Mouse (Mus musculus) MEL (cell line): Measurements from ENCODE around the gene Hspg2. TPM values are rescaled to one million over a fixed set of nuclear protein-coding genes. Genes with fewer than 3 reads are reported as not detected.
A peak's percentile ranks its signal among the peaks of the same experiment; 100 is the strongest.

Experiments
- DNase-seq: peaks from one replicate; pipeline ENCODE4 v3.0.0; 2011; ENCODE audit warnings: low read depth, low spot score
- H3K27ac ChIP-seq: 2 replicates; pipeline ENCODE4 v1.5.1; 2012; ENCODE audit warnings: low read depth, mild to moderate bottlenecking, control low read depth, low read length, moderate library complexity; ENCODE audit not compliant: control insufficient read depth
- H3K27me3 ChIP-seq, 2 experiments: fragments of 150-350 bp in 1 of 2; sonication (generic) in 1 of 2; 2 replicates each; pipeline ENCODE4 v1.6.1; 2012; ENCODE audit warnings: low read length in 2 of 2, mild to moderate bottlenecking in 2 of 2, improper control_type of control experiment in 1 of 2, moderate library complexity in 1 of 2; ENCODE audit not compliant: insufficient read depth in 2 of 2, control insufficient read depth in 1 of 2
- H3K36me3 ChIP-seq, 2 experiments: 2 replicates each; pipeline ENCODE4 v1.6.1; 2012 to 2014; ENCODE audit warnings: low read length in 2 of 2, improper control_type of control experiment in 1 of 2, inconsistent platforms in 1 of 2, mild to moderate bottlenecking in 1 of 2; ENCODE audit not compliant: insufficient read depth in 2 of 2, control insufficient read depth in 1 of 2
- H3K4me1 ChIP-seq, 2 experiments: fragments of 150-350 bp in 1 of 2; sonication (generic) in 1 of 2; 2 replicates each; pipeline ENCODE4 v1.6.1; 2012; ENCODE audit warnings: low read length in 2 of 2, improper control_type of control experiment in 1 of 2, mild to moderate bottlenecking in 1 of 2; ENCODE audit not compliant: insufficient read depth in 2 of 2, control insufficient read depth in 1 of 2
- H3K4me3 ChIP-seq, 2 experiments: fragments of 150-350 bp in 1 of 2; sonication (generic) in 1 of 2; 2 replicates each; pipeline ENCODE4 v1.5.1; 2012; ENCODE audit warnings: low read depth in 2 of 2, low read length in 2 of 2, mild to moderate bottlenecking in 2 of 2, moderate library complexity in 2 of 2, control low read depth in 1 of 2, improper control_type of control experiment in 1 of 2; ENCODE audit not compliant: control insufficient read depth in 1 of 2, insufficient read depth in 1 of 2
- H3K79me2 ChIP-seq: 2 replicates; pipeline ENCODE4 v1.6.1; 2012; ENCODE audit warnings: mild to moderate bottlenecking, low read length, moderate library complexity; ENCODE audit not compliant: control insufficient read depth, poor library complexity, insufficient read depth
- H3K9ac ChIP-seq: 2 replicates; pipeline ENCODE4 v1.6.1; 2012; ENCODE audit warnings: low read depth, mild to moderate bottlenecking, control low read depth, low read length, moderate library complexity; ENCODE audit not compliant: control insufficient read depth, poor library complexity, severe bottlenecking
- H3K9me3 ChIP-seq: fragments of 150-350 bp; sonication (generic); replicated peaks from 2 replicates; pipeline ENCODE4 v1.6.1; 2012; ENCODE audit warnings: mild to moderate bottlenecking, low read length, improper control_type of control experiment, moderate library complexity; ENCODE audit not compliant: insufficient read depth
- CHD1 ChIP-seq: IDR thresholded peaks from 2 replicates; pipeline ENCODE4 v1.6.1; 2012; ENCODE audit warnings: low read depth, mild to moderate bottlenecking, inconsistent platforms, low read length, improper control_type of control experiment
- CHD2 ChIP-seq: IDR thresholded peaks from 2 replicates; pipeline ENCODE4 v1.6.1; 2011; ENCODE audit warnings: low read length, improper control_type of control experiment
- CTCF ChIP-seq, 3 experiments: IDR thresholded peaks in 2 of 3; conservative IDR thresholded peaks in 1 of 3; 2 replicates each; pipeline ENCODE4 v1.5.1; 2011 to 2012; ENCODE audit warnings: low read length in 3 of 3, low read depth in 2 of 3, mild to moderate bottlenecking in 2 of 3, improper control_type of control experiment in 1 of 3, inconsistent platforms in 1 of 3, mixed read lengths in 1 of 3, moderate library complexity in 1 of 3; ENCODE audit not compliant: control insufficient read depth in 1 of 3, insufficient read depth in 1 of 3, poor library complexity in 1 of 3, severe bottlenecking in 1 of 3
- E2F4 ChIP-seq: IDR thresholded peaks from 2 replicates; pipeline ENCODE4 v1.6.1; 2011; ENCODE audit warnings: low read depth, low read length, improper control_type of control experiment, borderline replicate concordance
- ELF1 ChIP-seq: IDR thresholded peaks from 2 replicates; pipeline ENCODE4 v1.6.1; 2014; ENCODE audit warnings: low read depth, mild to moderate bottlenecking, inconsistent platforms, low read length, improper control_type of control experiment, moderate library complexity
- ETS1 ChIP-seq: IDR thresholded peaks from 2 replicates; pipeline ENCODE4 v1.6.1; 2012; ENCODE audit warnings: low read depth, mild to moderate bottlenecking, inconsistent platforms, low read length, improper control_type of control experiment, moderate library complexity
- GABPA ChIP-seq: IDR thresholded peaks from 2 replicates; pipeline ENCODE4 v1.6.1; 2012; ENCODE audit warnings: low read depth, mild to moderate bottlenecking, inconsistent platforms, low read length, improper control_type of control experiment, moderate library complexity
- GATA1 ChIP-seq: IDR thresholded peaks from 2 replicates; pipeline ENCODE4 v1.6.1; 2011; ENCODE audit warnings: low read depth, low read length, improper control_type of control experiment
- HCFC1 ChIP-seq: IDR thresholded peaks from 2 replicates; pipeline ENCODE4 v1.6.1; 2012; ENCODE audit warnings: low read depth, mild to moderate bottlenecking, inconsistent platforms, low read length, improper control_type of control experiment, moderate library complexity
- MAFK ChIP-seq: IDR thresholded peaks from 2 replicates; pipeline ENCODE4 v1.6.1; 2011; ENCODE audit warnings: low read depth, mild to moderate bottlenecking, low read length, improper control_type of control experiment, borderline replicate concordance
- MAX ChIP-seq: IDR thresholded peaks from 2 replicates; pipeline ENCODE4 v1.6.1; 2011; ENCODE audit warnings: low read length, improper control_type of control experiment
- MXI1 ChIP-seq: IDR thresholded peaks from 2 replicates; pipeline ENCODE4 v1.6.1; 2011; ENCODE audit warnings: mild to moderate bottlenecking, low read depth, low read length, improper control_type of control experiment
- MYB ChIP-seq: IDR thresholded peaks from 2 replicates; pipeline ENCODE4 v1.6.1; 2011; ENCODE audit warnings: mild to moderate bottlenecking, low read depth, low read length, improper control_type of control experiment
- MYC ChIP-seq: IDR thresholded peaks from 2 replicates; pipeline ENCODE4 v1.6.1; 2011; ENCODE audit warnings: low read depth, mild to moderate bottlenecking, low read length, improper control_type of control experiment, moderate library complexity
- NRF1 ChIP-seq: IDR thresholded peaks from 2 replicates; pipeline ENCODE4 v1.6.1; 2014; ENCODE audit warnings: low read depth, mild to moderate bottlenecking, inconsistent platforms, low read length, improper control_type of control experiment, moderate library complexity; ENCODE audit not compliant: poor library complexity, insufficient read depth, severe bottlenecking
- POLR2AphosphoS2 ChIP-seq: IDR thresholded peaks from 2 replicates; pipeline ENCODE4 v1.6.1; 2011; ENCODE audit warnings: low read length, improper control_type of control experiment
- RCOR1 ChIP-seq: IDR thresholded peaks from 2 replicates; pipeline ENCODE4 v1.6.1; 2012; ENCODE audit warnings: low read depth, mild to moderate bottlenecking, inconsistent platforms, low read length, improper control_type of control experiment
- SIN3A ChIP-seq: IDR thresholded peaks from 2 replicates; pipeline ENCODE4 v1.6.1; 2012; ENCODE audit warnings: low read length, improper control_type of control experiment, inconsistent platforms
- TBP ChIP-seq: IDR thresholded peaks from 2 replicates; pipeline ENCODE4 v1.8.0; 2011; ENCODE audit warnings: low read depth, low read length, improper control_type of control experiment
- TCF12 ChIP-seq: IDR thresholded peaks from 2 replicates; pipeline ENCODE4 v1.6.1; 2014; ENCODE audit warnings: low read depth, mild to moderate bottlenecking, inconsistent platforms, low read length, improper control_type of control experiment, moderate library complexity
- UBTF ChIP-seq: IDR thresholded peaks from 2 replicates; pipeline ENCODE4 v1.6.1; 2012; ENCODE audit warnings: low read depth, mild to moderate bottlenecking, inconsistent platforms, low read length, improper control_type of control experiment, moderate library complexity, borderline replicate concordance; ENCODE audit not compliant: insufficient read depth
- ZC3H11A ChIP-seq: IDR thresholded peaks from 2 replicates; pipeline ENCODE4 v1.6.1; 2012; ENCODE audit warnings: low read depth, mild to moderate bottlenecking, inconsistent platforms, low read length, improper control_type of control experiment
- ZKSCAN1 ChIP-seq: IDR thresholded peaks from 2 replicates; pipeline ENCODE4 v1.6.1; 2012; ENCODE audit warnings: low read depth, mild to moderate bottlenecking, inconsistent platforms, low read length, improper control_type of control experiment, moderate library complexity
- polyA plus RNA-seq, 2 experiments: library from polyadenylated mRNA; stranded (reverse) in 1 of 2; unstranded in 1 of 2; fragments of >175 nt in 1 of 2; fragments of >200 nt in 1 of 2; gene quantifications; 2 replicates each; pipeline versions ENCODE4 v1.2.1 to v1.2.4; 2012; ENCODE audit warnings: low replicate concordance in 2 of 2, low read depth in 1 of 2; ENCODE audit not compliant: insufficient read length in 2 of 2, insufficient read depth in 1 of 2, missing spikeins in 1 of 2
- total RNA-seq: library from RNA; depleted of rRNA; stranded (reverse); fragments of 300-350 nt; gene quantifications from 2 replicates; pipeline ENCODE4 v1.2.3, GENCODE M21; 2012

The Hspg2 gene
- total and polyA plus RNA-seq, 3 experiments: 0.04 TPM; not detected in 1

DNA sequence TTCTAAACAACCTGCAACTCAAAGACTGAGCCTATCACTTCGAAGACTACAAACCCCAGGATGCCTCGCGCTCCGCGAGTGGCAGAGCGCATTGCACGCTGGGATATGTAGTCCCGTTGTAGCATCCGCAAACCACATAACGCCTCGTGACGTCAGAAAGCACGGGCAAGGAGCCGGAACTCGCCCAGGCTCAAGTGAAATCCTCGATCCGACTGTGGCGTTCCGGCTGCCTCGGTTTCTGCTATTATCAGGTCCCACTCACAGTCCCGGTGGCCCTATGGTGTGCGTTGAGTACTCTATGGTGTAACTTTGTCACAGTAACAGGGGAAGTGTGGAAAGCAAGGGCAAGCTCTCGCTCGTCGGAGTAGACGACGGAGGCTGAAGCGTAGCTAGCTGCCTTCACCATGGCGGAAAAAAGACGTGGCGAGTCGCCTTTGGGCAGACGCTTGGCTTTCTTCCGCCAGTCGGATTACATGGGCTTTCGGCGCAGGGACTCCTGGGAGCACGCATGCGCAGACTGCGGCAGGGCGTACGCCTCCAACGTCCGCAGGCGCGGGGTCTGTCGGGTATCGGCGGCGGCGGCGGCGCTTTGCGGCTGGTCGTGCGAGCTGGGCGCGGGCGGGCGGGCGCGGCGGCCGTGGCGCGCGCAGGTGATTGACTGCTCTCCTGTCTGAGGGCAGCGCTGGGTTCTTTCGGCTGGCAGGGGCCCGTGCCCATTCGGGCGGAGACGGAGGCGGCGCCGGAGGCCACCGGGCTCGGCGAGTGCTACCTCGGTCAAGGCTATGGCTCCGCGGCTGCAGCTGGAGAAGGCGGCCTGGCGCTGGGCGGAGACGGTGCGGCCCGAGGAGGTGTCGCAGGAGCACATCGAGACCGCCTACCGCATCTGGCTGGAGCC lies 125.3 kb downstream of the Hspg2 start, which contains the start of gene Usp48 (continued):
- no peak for TF ChIP-seq ETS1
- TF ChIP-seq MYC: peak; percentile 80
- no peak for TF ChIP-seq ZC3H11A
- TF ChIP-seq MAX: peak; percentile 57; the same call in 1 of the 2 replicates
- TF ChIP-seq E2F4: no peak
- no peak; the same call in 1 of the 2 replicates for TF ChIP-seq CHD2
- TF ChIP-seq CHD1: peak; percentile 50; the same call in 1 of the 2 replicates
- no peak for TF ChIP-seq GABPA
- no peak for TF ChIP-seq CTCF (IDR thresholded peaks at IDR 0.05 in 2 of 3, conservative IDR thresholded peaks at IDR 0.05 in 1 of 3; ENCODE audit: control insufficient read depth in 1 of 3, insufficient read depth in 1 of 3, low read depth in 2 of 3, low read length in 3 of 3, poor library complexity in 1 of 3, severe bottlenecking in 1 of 3)
- TF ChIP-seq UBTF: no peak
- peak; percentile 74; the same call in 1 of the 2 replicates for TF ChIP-seq POLR2AphosphoS2
- TF ChIP-seq NRF1: peak; percentile 83
- no peak for TF ChIP-seq ZKSCAN1
- TF ChIP-seq TCF12: peak; percentile 61; the same call in 1 of the 2 replicates
- no peak for TF ChIP-seq RCOR1
- no peak for TF ChIP-seq MAFK
- TF ChIP-seq, all 39 proteins: peak for 16

DNA sequence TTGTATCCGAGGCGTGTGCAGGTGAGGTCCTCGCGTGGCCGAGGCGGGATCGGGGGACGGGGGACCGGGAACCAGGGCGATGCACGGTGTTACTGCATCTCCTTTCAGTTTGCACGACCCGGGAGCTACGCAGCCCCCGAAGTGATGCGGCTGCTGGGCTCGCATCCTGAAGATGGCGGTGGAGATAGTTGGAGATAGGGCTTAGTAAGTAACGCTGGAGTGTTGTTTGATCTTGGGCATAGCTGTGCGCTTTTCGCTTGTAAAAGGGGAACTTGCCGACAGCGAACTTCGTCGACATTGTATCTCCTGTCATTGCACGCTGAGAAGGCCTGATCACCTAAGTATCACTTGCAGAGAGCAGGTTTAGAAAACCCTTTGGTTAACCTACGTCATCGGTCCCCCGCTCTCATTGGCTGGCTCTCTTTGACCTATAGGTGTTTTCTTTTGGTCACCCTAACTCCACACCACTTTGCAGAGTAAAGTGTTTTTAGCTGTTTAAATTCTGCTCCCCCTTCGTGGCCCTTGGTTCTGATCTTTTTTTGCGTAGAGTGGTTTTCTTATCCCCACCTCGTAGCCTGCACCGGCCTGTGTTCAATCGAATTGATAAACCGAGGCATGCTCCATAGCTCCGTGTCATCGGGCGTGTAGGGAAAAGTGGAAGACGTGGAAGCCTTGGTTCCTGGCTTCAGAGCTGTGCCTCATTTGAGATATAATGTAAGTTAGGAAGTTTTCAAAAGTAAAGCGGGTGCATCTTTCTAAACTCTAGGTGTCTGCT lies 126.1 kb downstream of the Hspg2 start:
- H3K9me3 ChIP-seq: no peaks in the 10 kb centered on the region
- peak; percentile 83 for DNase-seq
- peaks cover 0 to 2% of the 10 kb centered on the region in 2 experiments; a peak in 2 of 4 replicates for H3K27me3 ChIP-seq
- peaks cover 5 to 6% of the 10 kb centered on the region in 2 experiments; a peak in 3 of 4 replicates for H3K4me1 ChIP-seq
- peak overlapping the region; percentile 88 to 90 for H3K4me3 ChIP-seq
- peak overlapping the region; percentile 79 for H3K27ac ChIP-seq
- H3K79me2 ChIP-seq: peaks cover 50% of the 10 kb centered on the region
- H3K9ac ChIP-seq: peak overlapping the region; percentile 94
- TF ChIP-seq MXI1 (peak; percentile 70), HCFC1 (no peak), CTCF (IDR thresholded peaks at IDR 0.05 in 2 of 3, conservative IDR thresholded peaks at IDR 0.05 in 1 of 3; ENCODE audit: control insufficient read depth in 1 of 3, insufficient read depth in 1 of 3, low read depth in 2 of 3, low read length in 3 of 3, poor library complexity in 1 of 3, severe bottlenecking in 1 of 3) (no peak), MAX (peak; percentile 38; the same call in 1 of the 2 replicates), CHD1 (peak; percentile 68; the same call in 1 of the 2 replicates), TBP (peak; percentile 72), MYB (no peak), GATA1 (0 out of 2 replicates have a peak, but pooled peaks have one; percentile 41), ELF1 (no peak), SIN3A (peak; percentile 60; the same call in 1 of the 2 replicates)
- TF ChIP-seq, all 39 proteins: peak for 6
- peaks cover 0 to 18% of the 10 kb centered on the region in 2 experiments; a peak in 2 of 4 replicates for H3K36me3 ChIP-seq
